Mouse (Mus musculus) induced T-regulatory cell, adult 2 months (primary cell): ENCODE results near the gene Rasgrp2.

Source experiments
- DNase-seq: peaks from one replicate; pipeline ENCODE4 v3.0.0-alpha.2; 2012; ENCODE audit warnings: low read depth

Rasgrp2 gene

GRCm38 (mm10) chr19:6407109-6407508, 8.0 kb downstream of the Rasgrp2 start:
- DNase-seq: no peak

DNA sequence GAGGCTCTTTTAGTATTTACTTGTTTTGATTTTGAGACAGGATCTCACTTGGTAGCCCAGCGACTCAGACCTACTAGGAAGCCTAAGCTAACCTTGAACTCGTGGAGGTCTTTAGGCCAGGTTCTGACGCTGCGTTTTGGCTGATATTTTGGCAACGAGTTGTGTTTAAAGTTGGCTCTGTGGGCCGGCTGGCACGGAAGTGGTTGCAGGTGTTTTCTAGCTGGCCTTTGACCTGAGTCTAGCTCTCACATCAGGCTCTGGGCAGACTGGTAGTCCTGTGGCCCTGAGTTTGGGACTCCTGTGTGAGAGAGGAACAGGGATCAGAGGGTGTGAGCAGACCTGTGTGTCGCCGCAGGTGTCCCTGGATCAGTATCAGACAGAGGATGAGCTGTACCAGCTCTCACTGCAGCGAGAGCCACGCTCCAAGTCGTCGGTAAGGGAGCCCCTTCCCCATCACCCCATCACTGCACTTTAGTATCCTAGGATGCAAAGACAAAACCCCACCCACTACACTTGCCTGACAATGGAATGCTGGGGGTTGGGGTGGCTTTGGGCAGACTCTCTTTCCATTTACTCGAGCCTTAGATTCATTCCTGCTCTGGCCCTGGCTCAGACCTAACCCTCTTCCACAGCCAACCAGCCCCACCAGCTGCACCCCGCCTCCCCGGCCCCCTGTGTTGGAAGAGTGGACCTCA, 8.8 kb downstream of the Rasgrp2 start:
- DNase-seq: no peak

- DNase-seq: no peak
Measured at GRCm38 (mm10) chr19:6408749-6409148, 9.6 kb downstream of the Rasgrp2 start.

- DNase-seq: no peak
Measured at GRCm38 (mm10) chr19:6409176-6409575, 10.0 kb downstream of the Rasgrp2 start.

- DNase-seq: no peak
Measured at GRCm38 (mm10) chr19:6409936-6410335, 10.8 kb downstream of the Rasgrp2 start.

DNA sequence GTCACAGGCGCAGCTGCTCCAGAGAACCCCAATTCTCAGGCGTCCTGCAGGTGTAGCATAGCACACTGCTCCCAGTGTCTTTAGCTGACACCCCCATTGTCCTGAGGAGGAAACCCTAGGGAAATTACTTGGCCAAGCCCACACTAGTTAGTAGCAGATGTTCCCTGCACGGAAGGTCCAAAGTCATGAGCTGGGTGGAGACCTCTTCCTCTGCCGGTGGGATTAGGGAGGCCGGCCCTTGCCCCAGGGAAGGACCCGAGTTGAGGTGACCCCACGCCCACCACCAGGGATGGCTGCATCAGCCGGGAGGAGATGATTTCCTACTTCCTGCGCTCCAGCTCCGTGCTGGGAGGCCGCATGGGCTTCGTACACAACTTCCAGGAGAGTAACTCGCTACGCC, 13.7 kb downstream of the Rasgrp2 start:
- DNase-seq: no peak

DNA sequence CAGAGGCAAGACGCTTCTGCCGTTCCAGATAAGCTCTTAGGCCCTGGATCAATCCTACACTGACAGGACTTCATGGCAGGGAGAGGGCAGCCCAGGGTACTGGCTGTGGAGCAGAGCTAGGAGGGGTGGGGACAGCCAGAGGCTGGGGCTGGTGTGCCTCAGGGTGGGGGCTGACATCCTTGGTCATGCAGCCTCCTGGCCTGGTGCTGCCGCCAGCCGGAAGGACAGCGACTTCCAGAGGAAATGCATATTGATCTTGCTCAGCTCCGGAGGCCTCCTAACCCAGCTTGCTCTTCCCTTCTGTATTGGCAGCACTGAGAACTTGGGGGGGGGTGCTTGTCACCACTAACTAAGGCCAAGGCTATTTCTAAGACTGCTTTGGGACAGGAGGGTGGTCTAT, 16.3 kb downstream of the Rasgrp2 start:
- no peak for DNase-seq

- no peak for DNase-seq
Measured at GRCm38 (mm10) chr19:6416124-6416770, 17.1 kb downstream of the Rasgrp2 start.

- peak; percentile 38 for DNase-seq
Measured at GRCm38 (mm10) chr19:6416894-6417761, 18.0 kb downstream of the Rasgrp2 start.

DNA sequence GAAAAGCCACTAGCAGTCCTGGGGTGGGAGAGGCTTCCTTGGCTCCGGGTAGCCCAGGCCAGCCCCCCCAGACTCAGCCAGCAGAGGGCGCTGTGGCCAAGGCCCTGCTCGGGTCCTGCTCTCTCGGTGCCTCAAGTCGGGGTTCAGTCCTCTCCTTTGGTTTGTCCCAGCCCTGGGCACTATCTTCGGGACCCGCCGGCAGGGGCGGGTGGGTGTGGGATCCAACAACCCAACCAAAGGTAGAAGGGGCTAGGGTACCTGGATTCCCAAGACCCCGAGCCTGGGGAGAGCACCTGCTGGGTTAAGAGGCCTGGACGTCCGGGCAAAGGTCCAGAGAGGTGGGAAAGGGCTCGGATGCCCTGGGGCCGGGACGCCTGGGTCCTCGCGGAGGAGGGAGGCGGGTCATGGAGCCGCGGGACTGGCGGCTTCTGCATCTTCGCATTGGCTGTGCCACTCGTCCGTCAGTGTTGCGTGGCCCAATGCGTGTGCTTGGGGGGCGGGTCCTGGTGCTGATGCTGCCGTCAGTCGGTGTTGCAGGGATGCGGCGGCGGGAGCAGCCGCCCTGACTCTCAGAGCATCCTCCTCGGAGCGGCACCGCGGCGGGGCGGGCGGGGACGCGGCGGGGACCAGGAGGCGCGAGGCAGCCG, 19.2 kb downstream of the Rasgrp2 start, which contains the start of gene Nrxn2:
Gene Nrxn2 (plus strand): TSS at position 499 of the 647 bp plus-strand sequence.
- DNase-seq: peak; percentile 95

- DNase-seq: no peak
Measured at GRCm38 (mm10) chr19:6418984-6419692, 20.0 kb downstream of the Rasgrp2 start.

DNA sequence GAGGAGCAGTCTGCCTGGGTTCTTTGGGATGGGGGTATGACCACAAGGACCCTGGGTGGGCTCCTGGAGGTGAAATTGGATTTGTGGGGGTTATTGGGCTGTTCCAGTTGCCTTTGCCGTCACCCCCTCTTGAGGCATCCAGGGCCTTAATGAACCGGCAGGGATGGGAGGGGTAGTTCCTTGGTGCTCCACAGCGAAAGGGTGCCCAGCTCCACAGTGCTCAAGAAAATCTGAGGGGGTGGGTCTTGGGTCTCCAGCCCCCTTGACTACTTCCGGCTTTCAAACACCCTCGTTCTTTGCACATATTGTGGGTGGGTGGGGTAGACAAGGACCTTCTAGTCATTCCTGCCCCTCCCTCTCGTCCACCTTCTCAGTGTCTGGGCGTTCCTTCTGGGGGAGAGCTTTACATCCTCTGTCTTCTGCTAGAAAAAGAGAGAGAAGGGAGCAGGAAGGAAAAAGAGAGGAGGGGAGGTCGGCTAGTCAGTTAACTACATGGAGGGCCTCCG, 20.7 kb downstream of the Rasgrp2 start:
- no peak for DNase-seq

- DNase-seq: peak; percentile 32
Measured at GRCm38 (mm10) chr19:6420481-6421210, 21.5 kb downstream of the Rasgrp2 start.

DNA sequence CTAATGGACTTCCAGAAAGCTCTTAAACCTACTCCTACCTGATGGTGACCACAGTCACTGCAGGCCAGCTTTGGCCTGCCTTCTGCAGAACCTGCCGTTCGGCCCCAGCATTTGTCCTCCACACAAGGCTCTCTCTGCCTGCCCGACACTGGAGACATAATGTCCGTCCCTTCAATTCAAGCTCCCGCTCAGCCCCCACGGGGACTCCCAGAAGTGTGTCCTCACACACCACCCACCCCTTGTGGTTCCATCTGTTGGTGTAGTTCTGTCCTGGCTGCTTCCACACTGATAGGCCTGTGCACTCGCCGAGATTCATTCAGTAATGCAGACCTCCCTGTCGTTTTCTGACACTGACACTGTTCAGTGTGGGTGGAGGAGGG, 22.1 kb downstream of the Rasgrp2 start:
- no peak for DNase-seq

DNA sequence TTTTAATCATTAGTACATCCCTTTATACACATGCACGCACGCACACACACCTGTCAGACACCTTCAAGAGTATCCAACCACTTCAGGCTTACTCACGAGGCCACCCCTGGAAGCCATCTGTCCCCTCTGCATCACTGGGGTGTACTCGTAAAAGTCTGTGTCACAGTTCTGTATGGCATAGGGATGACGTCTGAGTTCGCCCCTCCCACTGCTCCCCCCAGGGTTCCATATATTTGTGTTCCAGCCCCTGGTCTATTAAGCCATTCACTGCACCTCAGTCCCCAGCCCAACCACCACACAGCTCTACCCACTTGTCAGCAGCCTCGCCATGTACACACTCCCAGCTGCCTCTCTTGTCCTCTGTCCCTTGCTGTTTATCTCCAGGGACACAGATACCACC, 22.9 kb downstream of the Rasgrp2 start:
- DNase-seq: no peak

GRCm38 (mm10) chr19:6423241-6423640, 24.1 kb downstream of the Rasgrp2 start:
- no peak for DNase-seq

- DNase-seq: no peak
Measured at GRCm38 (mm10) chr19:6424137-6424881, 25.2 kb downstream of the Rasgrp2 start.

GRCm38 (mm10) chr19:6425595-6425994, 26.5 kb downstream of the Rasgrp2 start:
- no peak for DNase-seq

DNA sequence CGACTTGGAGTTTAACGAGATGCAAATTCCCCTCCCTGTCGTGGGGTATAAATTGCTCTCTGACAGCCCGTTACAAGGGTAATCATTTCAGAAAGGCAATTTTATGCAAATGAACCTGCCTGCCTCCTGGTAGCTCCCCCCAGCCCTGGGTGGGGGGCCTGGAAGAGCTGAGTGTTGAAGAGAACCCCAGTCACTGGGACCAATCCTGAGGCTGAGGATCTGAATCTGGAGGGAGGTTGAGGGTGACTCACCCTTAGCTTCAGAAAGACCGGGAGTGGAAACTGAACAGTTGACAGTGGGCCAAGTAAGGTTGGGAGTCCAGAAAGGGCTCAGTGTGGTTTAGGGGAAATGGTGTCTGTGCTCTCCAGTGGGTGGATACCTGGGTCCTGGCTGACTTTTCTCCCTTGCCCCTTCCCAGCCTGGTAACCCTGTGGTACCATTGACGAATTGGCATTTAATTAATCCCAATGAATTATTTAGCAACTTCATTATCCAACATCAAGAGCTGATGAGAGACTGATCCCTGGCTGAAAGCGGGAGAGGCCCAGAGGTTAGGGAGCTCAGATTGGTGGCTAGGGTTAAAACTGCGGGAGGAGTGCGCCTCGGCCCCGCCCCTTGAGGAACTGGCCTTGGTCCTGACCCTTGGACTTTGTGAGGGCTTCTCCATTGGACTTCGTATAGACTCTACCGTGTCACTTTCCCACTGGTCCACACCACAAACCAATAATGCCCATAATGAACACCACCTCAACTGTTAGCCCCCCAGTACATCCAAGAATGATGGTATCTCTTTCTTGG, 27.8 kb downstream of the Rasgrp2 start:
- peak; percentile 75 for DNase-seq
